Mouse (Mus musculus): ENCODE results near the gene Mapk12. TPM values are rescaled to one million over a fixed set of nuclear protein-coding genes. Genes with fewer than 3 reads are reported as not detected.

Gene Mapk12
- polyA plus RNA-seq, 1 experiment from 2014 or later, result 26.9 TPM

GRCm38 (mm10) chr15:89125351-89125750, 15.2 kb downstream of the Mapk12 start:
- 94% methylated on average over 9 of the region's 9 CpGs for WGBS
- DNase-seq (ENCODE audit: low spot score), result no peak
- no peak for ATAC-seq (replicated peaks; ENCODE audit: low FRiP score)
- H3K4me2 ChIP-seq (ENCODE audit: low read depth, low read length, severe bottlenecking), result no peak overlapping the region
- H3K27me3 ChIP-seq (ENCODE audit: control insufficient read depth, insufficient read depth, low read length), result no peaks in the 10 kb centered on the region
- no peak overlapping the region for H3K9ac ChIP-seq (ENCODE audit: low read length)
- H3K27ac ChIP-seq (ENCODE audit: low read depth, low read length), result no peak overlapping the region
- no peak overlapping the region for H3K4me3 ChIP-seq (ENCODE audit: low read depth, low read length)
- no peaks in the 10 kb centered on the region for H3K9me3 ChIP-seq (ENCODE audit: control insufficient read depth, low read length)
- peaks cover 18% of the 10 kb centered on the region for H3K4me1 ChIP-seq (replicated peaks; ENCODE audit: control insufficient read depth, insufficient read depth, low read length)
- no peaks in the 10 kb centered on the region for H3K36me3 ChIP-seq (ENCODE audit: control insufficient read depth, insufficient read depth, low read length)

- H3K4me1 ChIP-seq (replicated peaks; ENCODE audit: control insufficient read depth, insufficient read depth, low read length), result peaks cover 21% of the 10 kb centered on the region
Observed at GRCm38 (mm10) chr15:89124312-89124711, 16.2 kb downstream of the Mapk12 start.

DNA sequence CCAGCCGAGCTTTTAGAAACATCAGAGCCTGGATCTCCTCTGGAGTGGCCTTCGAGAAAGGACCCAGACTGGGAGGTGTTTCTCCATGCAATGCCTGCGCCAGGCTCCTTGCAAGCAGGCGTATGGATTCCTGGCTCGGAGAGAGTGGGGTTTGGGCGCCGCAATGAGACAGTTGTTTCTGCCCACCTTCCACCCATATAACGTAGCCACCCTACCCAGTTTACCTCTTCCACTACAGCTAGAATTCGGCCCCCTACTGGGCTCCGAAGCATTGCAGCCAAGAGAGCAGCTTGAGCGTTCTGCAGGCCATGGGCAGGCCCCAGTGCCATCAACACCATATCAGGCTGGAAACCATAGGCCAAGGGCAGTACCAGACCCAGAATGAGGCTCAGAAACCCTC, 16.9 kb downstream of the Mapk12 start:
- Histone ChIP-seq H3K27me3 (ENCODE audit: control insufficient read depth, insufficient read depth, low read length) (no peaks in the 10 kb centered on the region), H3K4me2 (ENCODE audit: low read depth, low read length, severe bottlenecking) (peak overlapping the region; percentile 93), H3K36me3 (ENCODE audit: control insufficient read depth, insufficient read depth, low read length) (no peaks in the 10 kb centered on the region), H3K27ac (ENCODE audit: low read depth, low read length) (peak overlapping the region; percentile 26; the same call in 1 of the 2 replicates), H3K4me3 (ENCODE audit: low read depth, low read length) (peak overlapping the region; percentile 96), H3K9me3 (ENCODE audit: control insufficient read depth, low read length) (no peaks in the 10 kb centered on the region), H3K9ac (ENCODE audit: low read length) (peak overlapping the region; percentile 80), H3K4me1 (replicated peaks; ENCODE audit: control insufficient read depth, insufficient read depth, low read length) (peaks cover 21% of the 10 kb centered on the region)
- DNase-seq (ENCODE audit: low spot score) (no peak), ATAC-seq (replicated peaks; ENCODE audit: low FRiP score) (peak; percentile 13; the same call in 1 of the 2 replicates)
- WGBS, result 29% methylated on average over 11 of the region's 11 CpGs

More at GRCm38 (mm10) chr15:89124312-89124711, 16.2 kb downstream of the Mapk12 start:
- WGBS, result 90% methylated on average over 3 of the region's 3 CpGs
- Histone ChIP-seq H3K9ac (ENCODE audit: low read length) (no peak overlapping the region), H3K4me3 (ENCODE audit: low read depth, low read length) (no peak overlapping the region), H3K36me3 (ENCODE audit: control insufficient read depth, insufficient read depth, low read length) (no peaks in the 10 kb centered on the region), H3K27ac (ENCODE audit: low read depth, low read length) (no peak overlapping the region), H3K27me3 (ENCODE audit: control insufficient read depth, insufficient read depth, low read length) (no peaks in the 10 kb centered on the region), H3K9me3 (ENCODE audit: control insufficient read depth, low read length) (no peaks in the 10 kb centered on the region), H3K4me2 (ENCODE audit: low read depth, low read length, severe bottlenecking) (no peak overlapping the region)
- ATAC-seq (replicated peaks; ENCODE audit: low FRiP score) (no peak), DNase-seq (ENCODE audit: low spot score) (no peak)

DNA sequence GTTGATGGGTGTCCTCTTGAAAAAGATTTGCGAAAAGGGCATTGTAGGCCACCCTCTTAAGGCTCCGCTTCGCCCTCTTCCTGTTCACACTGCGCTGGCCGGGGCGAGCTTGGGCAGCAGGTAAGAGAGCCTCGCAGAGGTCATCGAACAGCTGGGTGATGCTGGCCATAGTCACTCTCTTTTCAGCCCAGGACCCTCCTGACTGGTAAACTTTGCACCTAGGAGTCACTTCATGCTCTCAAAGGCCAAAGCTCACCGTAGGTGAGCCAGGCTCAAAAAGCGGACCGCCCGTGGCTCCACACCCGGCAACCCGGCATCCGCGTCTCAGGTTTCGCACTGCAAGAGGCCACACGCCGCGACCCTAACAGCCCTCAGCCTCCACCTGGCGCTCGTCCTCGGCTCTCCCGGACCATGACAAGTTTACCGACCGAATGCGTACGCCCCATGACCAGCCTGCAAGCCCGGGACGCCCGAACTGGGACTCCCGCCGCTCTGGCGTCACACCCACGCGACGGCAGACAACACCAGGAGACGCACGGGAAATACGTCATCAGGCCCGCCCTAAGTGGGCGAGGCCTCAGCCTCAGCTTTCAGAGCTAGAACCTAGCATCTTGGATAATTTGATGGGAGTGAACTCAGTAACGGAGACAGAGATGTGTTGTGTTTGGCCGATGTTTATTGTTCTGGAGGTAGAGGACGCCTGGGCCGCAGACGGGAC, 17.7 kb downstream of the Mapk12 start, which contains the start of gene Tubgcp6:
Tubgcp6 (minus strand) TSS at position 464 of the 718 bp plus-strand sequence.
- Histone ChIP-seq H3K27me3 (ENCODE audit: control insufficient read depth, insufficient read depth, low read length) (no peaks in the 10 kb centered on the region), H3K27ac (ENCODE audit: low read depth, low read length) (peak within 1 kb of the TSS; percentile 26; the same call in 1 of the 2 replicates), H3K4me3 (ENCODE audit: low read depth, low read length) (peak within 1 kb of the TSS; percentile 96), H3K4me1 (replicated peaks; ENCODE audit: control insufficient read depth, insufficient read depth, low read length) (peaks cover 21% of the 10 kb centered on the region), H3K9ac (ENCODE audit: low read length) (peak within 1 kb of the TSS; percentile 80), H3K36me3 (ENCODE audit: control insufficient read depth, insufficient read depth, low read length) (no peaks in the 10 kb centered on the region), H3K4me2 (ENCODE audit: low read depth, low read length, severe bottlenecking) (peak within 1 kb of the TSS; percentile 93), H3K9me3 (ENCODE audit: control insufficient read depth, low read length) (no peaks in the 10 kb centered on the region)
- peak; percentile 83 for ATAC-seq (replicated peaks; ENCODE audit: low FRiP score)
- DNase-seq (ENCODE audit: low spot score), result peak; percentile 97
- WGBS, result under 1% methylated on average over 47 of the region's 47 CpGs

DNA sequence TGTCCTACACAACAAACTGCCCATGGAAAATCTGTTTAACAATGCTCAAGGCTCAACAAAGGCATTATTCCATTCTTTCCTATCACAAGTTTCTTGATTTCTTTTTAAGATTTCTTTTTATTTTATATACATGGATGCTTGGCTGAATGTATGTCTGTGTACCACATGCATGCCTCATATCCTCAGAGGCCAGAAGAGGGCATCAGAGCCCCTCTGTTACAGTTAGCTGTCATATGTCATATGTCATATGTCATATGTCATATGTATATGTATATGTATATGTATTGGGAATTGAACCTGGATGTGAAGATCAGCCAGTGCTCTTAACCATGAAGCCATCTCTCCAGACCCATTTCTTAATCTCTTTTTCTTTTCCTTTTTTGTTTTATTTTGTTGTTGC, 22.5 kb downstream of the Mapk12 start:
- DNase-seq (ENCODE audit: low spot score) (no peak), ATAC-seq (replicated peaks; ENCODE audit: low FRiP score) (no peak)
- Histone ChIP-seq H3K27me3 (ENCODE audit: control insufficient read depth, insufficient read depth, low read length) (no peaks in the 10 kb centered on the region), H3K4me3 (ENCODE audit: low read depth, low read length) (no peak overlapping the region), H3K4me2 (ENCODE audit: low read depth, low read length, severe bottlenecking) (no peak overlapping the region), H3K4me1 (replicated peaks; ENCODE audit: control insufficient read depth, insufficient read depth, low read length) (peaks cover 12% of the 10 kb centered on the region), H3K36me3 (ENCODE audit: control insufficient read depth, insufficient read depth, low read length) (peaks cover 8% of the 10 kb centered on the region), H3K9me3 (ENCODE audit: control insufficient read depth, low read length) (no peaks in the 10 kb centered on the region), H3K9ac (ENCODE audit: low read length) (no peak overlapping the region), H3K27ac (ENCODE audit: low read depth, low read length) (no peak overlapping the region)

DNA sequence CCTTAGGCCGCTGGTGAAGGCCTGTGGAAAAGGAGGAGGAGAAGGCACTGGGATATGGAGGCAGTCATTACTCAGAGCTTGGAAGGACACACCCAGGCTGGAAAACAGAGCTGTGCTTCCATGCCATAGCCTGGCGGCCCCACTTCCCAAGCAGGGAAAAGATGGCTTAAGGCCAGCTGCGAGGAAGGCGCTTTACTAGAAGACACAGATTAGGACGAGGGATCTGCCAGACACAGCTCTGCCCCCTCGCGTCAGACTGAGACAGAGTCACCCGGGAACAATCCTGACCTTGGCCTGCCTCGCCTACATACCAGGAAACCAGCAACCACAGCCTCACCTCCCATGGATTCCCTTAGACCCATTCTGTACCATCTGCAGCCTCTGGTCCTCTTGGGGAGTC, 30.4 kb downstream of the Mapk12 start:
- H3K36me3 ChIP-seq (ENCODE audit: control insufficient read depth, insufficient read depth, low read length), result peaks cover 3% of the 10 kb centered on the region; the same call in 1 of the 2 replicates
- no peaks in the 10 kb centered on the region for H3K27me3 ChIP-seq (ENCODE audit: control insufficient read depth, insufficient read depth, low read length)
- H3K4me3 ChIP-seq (ENCODE audit: low read depth, low read length), result no peak overlapping the region
- 85% methylated on average over 9 of the region's 9 CpGs for WGBS
- no peak overlapping the region for H3K9ac ChIP-seq (ENCODE audit: low read length)
- no peaks in the 10 kb centered on the region for H3K4me1 ChIP-seq (replicated peaks; ENCODE audit: control insufficient read depth, insufficient read depth, low read length)
- ATAC-seq (replicated peaks; ENCODE audit: low FRiP score) (no peak), DNase-seq (ENCODE audit: low spot score) (no peak)
- no peak overlapping the region for H3K27ac ChIP-seq (ENCODE audit: low read depth, low read length)
- no peak overlapping the region for H3K4me2 ChIP-seq (ENCODE audit: low read depth, low read length, severe bottlenecking)
- no peaks in the 10 kb centered on the region for H3K9me3 ChIP-seq (ENCODE audit: control insufficient read depth, low read length)

DNA sequence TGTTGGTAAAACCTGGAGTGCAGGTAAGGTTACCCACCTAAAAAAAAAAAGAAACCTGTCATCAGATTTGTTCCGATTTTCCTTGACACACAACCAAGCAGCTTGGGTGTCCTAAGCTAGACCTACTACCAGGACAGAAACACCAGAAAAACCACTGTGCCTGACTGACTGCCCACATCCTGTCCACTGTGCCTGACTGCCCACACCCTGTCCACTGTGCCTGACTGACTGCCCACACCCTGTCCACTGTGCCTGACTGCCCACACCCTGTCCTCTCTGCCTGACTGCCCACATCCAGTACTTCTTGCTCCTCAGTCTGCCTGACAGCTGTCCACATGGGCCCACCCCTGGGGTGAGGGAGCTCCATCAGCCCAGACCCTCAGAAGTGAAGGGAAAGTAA, 33.5 kb downstream of the Mapk12 start:
- H3K27ac ChIP-seq (ENCODE audit: low read depth, low read length), result no peak overlapping the region
- ATAC-seq (replicated peaks; ENCODE audit: low FRiP score), result no peak
- no peaks in the 10 kb centered on the region for H3K9me3 ChIP-seq (ENCODE audit: control insufficient read depth, low read length)

GRCm38 (mm10) chr15:89106073-89106472, 34.4 kb downstream of the Mapk12 start:
- Histone ChIP-seq H3K36me3 (ENCODE audit: control insufficient read depth, insufficient read depth, low read length) (peaks cover 12% of the 10 kb centered on the region; the same call in 1 of the 2 replicates), H3K4me3 (ENCODE audit: low read depth, low read length) (no peak overlapping the region), H3K4me1 (replicated peaks; ENCODE audit: control insufficient read depth, insufficient read depth, low read length) (no peaks in the 10 kb centered on the region), H3K27me3 (ENCODE audit: control insufficient read depth, insufficient read depth, low read length) (no peaks in the 10 kb centered on the region), H3K27ac (ENCODE audit: low read depth, low read length) (no peak overlapping the region), H3K4me2 (ENCODE audit: low read depth, low read length, severe bottlenecking) (no peak overlapping the region), H3K9me3 (ENCODE audit: control insufficient read depth, low read length) (no peaks in the 10 kb centered on the region), H3K9ac (ENCODE audit: low read length) (no peak overlapping the region)
- DNase-seq (ENCODE audit: low spot score), result no peak
- no peak for ATAC-seq (replicated peaks; ENCODE audit: low FRiP score)
- WGBS, result 91% methylated on average over 13 of the region's 13 CpGs

More for the DNA sequence above, 33.5 kb downstream of the Mapk12 start:
- H3K9ac ChIP-seq (ENCODE audit: low read length), result no peak overlapping the region
- no peaks in the 10 kb centered on the region for H3K4me1 ChIP-seq (replicated peaks; ENCODE audit: control insufficient read depth, insufficient read depth, low read length)
- H3K4me2 ChIP-seq (ENCODE audit: low read depth, low read length, severe bottlenecking), result no peak overlapping the region
- H3K27me3 ChIP-seq (ENCODE audit: control insufficient read depth, insufficient read depth, low read length), result no peaks in the 10 kb centered on the region
- 93% methylated on average over 1 of the region's 1 CpGs for WGBS
- no peak for DNase-seq (ENCODE audit: low spot score)
- peaks cover 12% of the 10 kb centered on the region; the same call in 1 of the 2 replicates for H3K36me3 ChIP-seq (ENCODE audit: control insufficient read depth, insufficient read depth, low read length)
- no peak overlapping the region for H3K4me3 ChIP-seq (ENCODE audit: low read depth, low read length)

DNA sequence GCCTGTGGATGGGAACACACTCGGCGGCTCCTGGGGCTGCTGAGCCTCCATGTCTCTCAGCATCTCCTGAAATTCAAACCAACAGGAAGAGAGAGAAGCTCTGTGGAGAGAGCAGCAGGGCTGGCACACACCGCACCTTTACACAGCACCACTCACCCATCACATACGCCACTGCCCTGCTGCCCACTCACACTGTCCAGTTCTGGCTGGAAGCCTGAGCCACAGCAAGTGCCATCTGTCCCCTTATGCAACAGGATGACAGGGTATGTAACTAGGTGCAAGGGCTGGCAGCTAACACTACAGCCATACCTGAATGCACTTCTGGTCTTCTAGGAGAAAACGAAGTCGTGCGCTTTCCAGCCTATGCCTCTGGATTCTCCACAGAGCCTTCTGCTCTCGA, 36.1 kb downstream of the Mapk12 start:
- no peaks in the 10 kb centered on the region for H3K9me3 ChIP-seq (ENCODE audit: control insufficient read depth, low read length)
- no peaks in the 10 kb centered on the region for H3K4me1 ChIP-seq (replicated peaks; ENCODE audit: control insufficient read depth, insufficient read depth, low read length)
- H3K36me3 ChIP-seq (ENCODE audit: control insufficient read depth, insufficient read depth, low read length), result peaks cover 19% of the 10 kb centered on the region; the same call in 1 of the 2 replicates
- H3K27ac ChIP-seq (ENCODE audit: low read depth, low read length), result no peak overlapping the region
- H3K4me3 ChIP-seq (ENCODE audit: low read depth, low read length), result no peak overlapping the region
- ATAC-seq (replicated peaks; ENCODE audit: low FRiP score) (no peak), DNase-seq (ENCODE audit: low spot score) (no peak)
- WGBS, result 94% methylated on average over 8 of the region's 8 CpGs
- no peaks in the 10 kb centered on the region for H3K27me3 ChIP-seq (ENCODE audit: control insufficient read depth, insufficient read depth, low read length)
- no peak overlapping the region for H3K9ac ChIP-seq (ENCODE audit: low read length)
- no peak overlapping the region for H3K4me2 ChIP-seq (ENCODE audit: low read depth, low read length, severe bottlenecking)
